Mouse (Mus musculus): Measurements from ENCODE around the gene Fmr1nb. TPM values are rescaled to one million over a fixed set of nuclear protein-coding genes. Genes with fewer than 3 reads are reported as not detected.
"Not testable (repeated sequence)": the region's sequence is repeated elsewhere in the genome, so short reads cannot be mapped to it uniquely, and the experiment has no call there.

The Fmr1nb gene
- 0.62 and 0.94 TPM in 2 replicates for polyA plus RNA-seq (2015; fragmentation: Nextera tagmentation; extraction: Ambion mirVana)

- ATAC-seq (ENCODE audit: extremely low read depth, insufficient number of reproducible peaks, low FRiP score, low TSS enrichment): no peak
- WGBS: 77% methylated on average over 15 of the region's 15 CpGs
- H3K9ac ChIP-seq: no peak within 1 kb of the TSS
- no peak within 1 kb of the TSS for H3K4me2 ChIP-seq
- no peak within 1 kb of the TSS for H3K4me3 ChIP-seq
- no peaks in the 10 kb centered on the region for H3K27me3 ChIP-seq (replicated peaks)
- no peaks in the 10 kb centered on the region for H3K36me3 ChIP-seq
- H3K27ac ChIP-seq (replicated peaks): no peak within 1 kb of the TSS
- no peaks in the 10 kb centered on the region for H3K4me1 ChIP-seq
- H3K9me3 ChIP-seq: no peaks in the 10 kb centered on the region
Measured at GRCm38 (mm10) chrX:68761606-68762005, at the start of gene Fmr1nb. Gene Fmr1nb, plus strand, starts transcription at chrX:68761839.

GRCm38 (mm10) chrX:68736902-68737301, 24.7 kb upstream of the Fmr1nb start:
- no peaks in the 10 kb centered on the region for H3K36me3 ChIP-seq
- WGBS: 54% methylated on average over 1 of the region's 1 CpGs
- no peak overlapping the region for H3K4me3 ChIP-seq
- no peaks in the 10 kb centered on the region for H3K4me1 ChIP-seq
- no peak overlapping the region for H3K27ac ChIP-seq (replicated peaks)
- no peak overlapping the region for H3K4me2 ChIP-seq
- no peaks in the 10 kb centered on the region for H3K9me3 ChIP-seq
- no peak overlapping the region for H3K9ac ChIP-seq
- H3K27me3 ChIP-seq (replicated peaks): no peaks in the 10 kb centered on the region
- no peak for ATAC-seq (ENCODE audit: extremely low read depth, insufficient number of reproducible peaks, low FRiP score, low TSS enrichment)

- Histone ChIP-seq H3K4me3 (no peak overlapping the region), H3K9me3 (no peaks in the 10 kb centered on the region), H3K27ac (replicated peaks) (no peak overlapping the region), H3K36me3 (no peaks in the 10 kb centered on the region), H3K27me3 (replicated peaks) (no peaks in the 10 kb centered on the region), H3K4me2 (no peak overlapping the region), H3K4me1 (no peaks in the 10 kb centered on the region), H3K9ac (no peak overlapping the region)
- ATAC-seq (ENCODE audit: extremely low read depth, insufficient number of reproducible peaks, low FRiP score, low TSS enrichment): no peak
- WGBS: 37% methylated on average over 2 of the region's 2 CpGs
Measured at GRCm38 (mm10) chrX:68740088-68740487, 21.6 kb upstream of the Fmr1nb start.

GRCm38 (mm10) chrX:68820449-68820848, 58.8 kb downstream of the Fmr1nb start:
- peak overlapping the region; percentile 41 for H3K4me3 ChIP-seq
- H3K27me3 ChIP-seq (replicated peaks); ATAC-seq (ENCODE audit: extremely low read depth, insufficient number of reproducible peaks, low FRiP score, low TSS enrichment); H3K36me3 ChIP-seq; H3K9me3 ChIP-seq; H3K4me1 ChIP-seq; H3K27ac ChIP-seq (replicated peaks): not testable (repeated sequence)
- H3K9ac ChIP-seq: peak overlapping the region; percentile 62; the same call in 1 of the 2 replicates
- 23% methylated on average over 2 of the region's 2 CpGs for WGBS
- H3K4me2 ChIP-seq: peak overlapping the region; percentile 58

GRCm38 (mm10) chrX:68821059-68821458, 59.4 kb downstream of the Fmr1nb start, which contains the start of gene Gm14698:
Gene Gm14698, plus strand, starts transcription at chrX:68821093.
- not testable (repeated sequence) for H3K27me3 ChIP-seq (replicated peaks); H3K27ac ChIP-seq (replicated peaks); ATAC-seq (ENCODE audit: extremely low read depth, insufficient number of reproducible peaks, low FRiP score, low TSS enrichment); H3K9me3 ChIP-seq; H3K4me1 ChIP-seq; H3K36me3 ChIP-seq
- peak within 1 kb of the TSS; percentile 58 for H3K4me2 ChIP-seq
- peak within 1 kb of the TSS; percentile 62 for H3K9ac ChIP-seq
- WGBS: 11% methylated on average over 24 of the region's 36 CpGs
- peak within 1 kb of the TSS; percentile 41 for H3K4me3 ChIP-seq

GRCm38 (mm10) chrX:68839548-68840444, 78.2 kb downstream of the Fmr1nb start:
- no peak for ATAC-seq (ENCODE audit: extremely low read depth, insufficient number of reproducible peaks, low FRiP score, low TSS enrichment)
- Histone ChIP-seq H3K4me1 (no peaks in the 10 kb centered on the region), H3K4me2 (no peak overlapping the region), H3K36me3 (no peaks in the 10 kb centered on the region), H3K9ac (no peak overlapping the region), H3K9me3 (no peaks in the 10 kb centered on the region), H3K27ac (replicated peaks) (no peak overlapping the region), H3K27me3 (replicated peaks) (no peaks in the 10 kb centered on the region), H3K4me3 (no peak overlapping the region)
- 5% methylated on average over 5 of the region's 5 CpGs for WGBS

Other genes with a start within 250 kb of the Fmr1nb start
- 36.5 and 38.7 TPM in 2 replicates for gene Fmr1, start 83.3 kb upstream of the Fmr1nb start, polyA plus RNA-seq (2015; fragmentation: Nextera tagmentation; extraction: Ambion mirVana)
- gene Gm14698, start 59.3 kb downstream of the Fmr1nb start, polyA plus RNA-seq (2015; fragmentation: Nextera tagmentation; extraction: Ambion mirVana): 2.5 and 2.8 TPM in 2 replicates
- gene Gm6812, start 131.2 kb downstream of the Fmr1nb start, polyA plus RNA-seq (2015; fragmentation: Nextera tagmentation; extraction: Ambion mirVana): not detected in 2 replicates

All from heart, embryonic 13.5 days (tissue).